Mouse (Mus musculus) brain, adult 10 weeks (tissue): ENCODE measurements around the gene Arhgap22. TPM values are rescaled to one million over a fixed set of nuclear protein-coding genes. Genes with fewer than 3 reads are reported as not detected.

Experiments used
- polyA plus RNA-seq: library from polyadenylated mRNA; stranded (reverse); fragments of 350-450 nt; fragmentation: Illumina TruSeq; extraction: RNeasy Lipid Tissue Mini Kit (QIAGEN cat#74804); gene quantifications from one replicate; pipeline ENCODE4 v1.2.3, GENCODE M21; 2015; ENCODE audit warnings: low read depth, low replicate concordance

The Arhgap22 gene
- polyA plus RNA-seq = 7.5 TPM

GRCm38 (mm10) chr14:33213823-33214766, at the start of gene Arhgap22:
Arhgap22 (plus strand) TSS chr14:33214026.

DNA sequence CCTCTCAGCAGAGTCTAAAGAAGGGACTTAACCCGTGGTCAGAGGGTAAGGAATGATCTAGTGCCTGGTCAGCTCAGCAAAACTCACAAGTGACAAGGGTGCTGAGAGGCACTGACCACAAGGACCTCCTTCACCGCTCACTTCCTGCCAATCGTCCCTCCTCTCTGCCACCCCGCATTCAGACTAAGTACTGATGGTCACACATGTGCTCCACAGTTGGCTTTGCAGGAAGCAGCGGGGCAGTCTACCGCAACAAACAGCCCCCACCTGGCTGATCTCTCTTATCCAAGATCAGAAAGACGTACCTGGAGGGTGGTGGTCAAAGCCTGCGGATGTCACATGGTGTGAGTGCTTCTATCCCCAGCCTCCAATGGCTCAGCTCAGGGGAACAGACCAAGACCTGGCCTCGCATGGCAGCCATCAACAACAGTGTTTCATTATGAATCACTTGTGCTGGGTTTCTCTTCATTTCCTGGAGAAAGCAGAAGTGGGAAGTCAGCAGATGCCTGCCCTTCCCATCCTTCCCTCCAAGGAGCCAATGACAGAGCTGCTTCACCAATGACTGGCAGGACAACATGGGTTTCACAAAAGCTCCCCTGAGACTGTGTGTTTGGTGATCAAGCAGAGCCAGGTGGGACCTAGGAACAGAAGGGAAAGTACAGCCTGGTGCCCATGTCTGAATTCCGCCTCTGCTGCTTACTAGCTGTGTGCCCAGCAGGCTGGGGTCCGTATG, 28.6 kb upstream of the Arhgap22 start, which contains the start of gene Wdfy4:
Gene Wdfy4, minus strand, starts transcription at position 441 of the 733 bp plus-strand sequence.

Other genes starting within 250 kb of the Arhgap22 start
- 1.5 TPM for gene Lrrc18, start 222.6 kb upstream of the Arhgap22 start, polyA plus RNA-seq
- 0.67 TPM for gene Wdfy4, start 28.5 kb upstream of the Arhgap22 start, polyA plus RNA-seq
- gene Mapk8, start 233.1 kb downstream of the Arhgap22 start, polyA plus RNA-seq = 81.0 TPM